Mouse (Mus musculus): ENCODE data around the gene Map2k1.

DNA sequence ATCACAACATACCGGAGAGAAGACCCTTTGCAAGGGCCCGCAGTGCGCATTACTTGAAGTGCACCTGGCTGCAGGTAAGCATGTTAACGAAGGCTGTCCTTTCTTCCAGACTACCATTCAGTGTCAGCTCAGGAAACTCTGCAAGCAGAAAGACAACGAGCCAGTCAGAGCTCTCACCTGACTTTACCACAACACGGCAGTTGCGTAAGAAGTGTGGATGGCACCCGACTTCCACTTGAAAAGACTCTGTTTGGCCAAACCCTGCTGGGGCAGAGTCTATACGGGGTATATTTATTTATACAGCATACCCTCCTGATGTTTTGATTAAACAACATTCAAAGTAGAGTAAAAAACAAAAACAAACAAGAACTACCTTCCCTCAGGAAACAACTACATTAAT, 113.6 kb downstream of the Map2k1 start:
- TF ChIP-seq CTCF (IDR thresholded peaks at IDR 0.05) (no peak), EP300 (IDR thresholded peaks at IDR 0.05; ENCODE audit: insufficient read depth, low read depth, low read length) (no peak)
